Mouse (Mus musculus): ENCODE data around the gene Fbxl21. TPM values are rescaled to one million over a fixed set of nuclear protein-coding genes. Genes with fewer than 3 reads are reported as not detected.

Gene Fbxl21
- polyA plus RNA-seq, 1 experiment: not detected

DNA sequence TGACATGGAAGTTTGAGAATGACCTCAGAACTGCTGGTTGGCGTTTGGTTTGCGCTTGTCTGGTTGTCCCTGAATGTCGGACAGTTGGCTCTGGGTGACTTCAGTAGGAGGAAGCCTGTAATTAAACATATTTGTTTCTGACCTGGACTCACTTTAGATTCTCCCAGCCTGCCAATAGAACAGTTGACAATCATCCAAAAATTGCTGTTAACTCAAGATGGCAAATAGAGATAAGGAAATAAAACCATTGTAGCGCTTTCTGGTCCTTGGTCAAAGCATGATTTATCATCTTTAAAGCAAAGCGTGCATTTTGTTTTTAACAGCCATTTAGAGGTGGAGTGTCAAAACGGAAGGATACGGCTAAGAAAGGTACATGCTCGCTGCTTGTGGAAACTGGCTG is 49.4 kb downstream of the Fbxl21 start:
- Histone ChIP-seq H3K36me3 (replicated peaks; ENCODE audit: low read length) (no peaks in the 10 kb centered on the region), H3K27me3 (replicated peaks) (peaks cover 7% of the 10 kb centered on the region), H3K4me3 (replicated peaks) (no peak overlapping the region), H3K9me3 (no peaks in the 10 kb centered on the region), H3K4me1 (no peaks in the 10 kb centered on the region; the same call in 1 of the 2 replicates)
- no peak for TF ChIP-seq FLI1 (IDR thresholded peaks at IDR 0.05; ENCODE audit: low read length)
- TF ChIP-seq GATA1 (IDR thresholded peaks at IDR 0.05; ENCODE audit: borderline replicate concordance, low read length): no peak

DNA sequence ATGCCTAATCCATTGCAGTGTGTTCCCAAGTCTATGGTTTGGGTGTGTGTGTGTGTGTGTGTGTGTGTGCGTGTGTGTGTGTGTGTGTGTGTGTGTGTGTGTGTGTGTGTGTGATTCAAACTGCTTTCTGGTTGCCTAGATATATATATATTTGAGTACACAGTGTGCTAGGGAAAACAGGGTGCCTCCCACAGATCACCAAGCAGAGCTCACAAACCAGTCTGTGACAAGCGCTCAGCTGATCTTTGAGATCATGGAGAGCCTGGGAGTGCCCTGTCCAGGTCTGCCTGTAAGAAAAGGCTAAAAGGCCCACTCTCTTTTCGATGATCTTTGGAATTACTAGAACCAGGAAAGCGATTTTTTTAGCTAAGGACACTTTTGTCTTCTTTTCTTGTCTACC is 52.8 kb downstream of the Fbxl21 start:
- Histone ChIP-seq H3K27me3 (replicated peaks) (peaks cover 9% of the 10 kb centered on the region), H3K4me3 (replicated peaks) (no peak overlapping the region), H3K9me3 (no peaks in the 10 kb centered on the region; the same call in 1 of the 2 replicates), H3K4me1 (no peaks in the 10 kb centered on the region; the same call in 1 of the 2 replicates), H3K36me3 (replicated peaks; ENCODE audit: low read length) (no peaks in the 10 kb centered on the region)
- TF ChIP-seq FLI1 (IDR thresholded peaks at IDR 0.05; ENCODE audit: low read length) (no peak), GATA1 (IDR thresholded peaks at IDR 0.05; ENCODE audit: borderline replicate concordance, low read length) (no peak)

DNA sequence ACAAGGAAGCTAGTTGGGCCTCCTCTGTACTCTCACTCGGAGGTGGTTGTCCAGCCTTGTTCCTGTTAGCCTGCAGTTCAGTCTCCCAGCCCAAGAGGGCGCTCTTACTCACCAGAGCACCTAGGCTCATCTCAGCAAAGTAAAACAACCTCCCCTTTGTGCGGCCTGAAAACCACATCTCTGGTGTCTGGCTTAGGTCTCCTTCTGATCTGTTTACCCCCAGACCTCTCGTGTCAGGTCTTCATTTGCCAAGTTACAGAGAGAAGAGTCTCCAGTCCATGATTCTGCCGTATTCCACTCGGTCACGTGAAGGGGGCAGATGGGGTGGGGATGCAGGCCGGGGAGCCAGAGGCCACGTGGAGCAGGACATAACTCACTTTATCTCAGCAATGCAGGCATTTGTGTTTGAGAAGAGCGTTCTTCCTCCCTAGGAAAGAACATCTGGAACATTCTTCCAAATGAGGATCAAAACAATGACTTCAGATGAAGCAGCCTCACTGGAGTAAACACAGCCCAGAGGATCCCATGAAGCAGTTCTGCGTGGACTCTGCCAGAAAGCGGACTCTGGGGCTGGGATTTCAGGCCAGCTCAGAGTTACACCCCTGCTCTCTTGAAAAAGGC is 53.5 kb downstream of the Fbxl21 start:
- no peaks in the 10 kb centered on the region for H3K36me3 ChIP-seq (replicated peaks; ENCODE audit: low read length)
- TF ChIP-seq FLI1 (IDR thresholded peaks at IDR 0.05; ENCODE audit: low read length): no peak
- TF ChIP-seq GATA1 (IDR thresholded peaks at IDR 0.05; ENCODE audit: borderline replicate concordance, low read length): no peak
- no peak overlapping the region for H3K4me3 ChIP-seq (replicated peaks)
- no peaks in the 10 kb centered on the region; the same call in 1 of the 2 replicates for H3K4me1 ChIP-seq
- peaks cover 9% of the 10 kb centered on the region for H3K27me3 ChIP-seq (replicated peaks)
- no peaks in the 10 kb centered on the region; the same call in 1 of the 2 replicates for H3K9me3 ChIP-seq

DNA sequence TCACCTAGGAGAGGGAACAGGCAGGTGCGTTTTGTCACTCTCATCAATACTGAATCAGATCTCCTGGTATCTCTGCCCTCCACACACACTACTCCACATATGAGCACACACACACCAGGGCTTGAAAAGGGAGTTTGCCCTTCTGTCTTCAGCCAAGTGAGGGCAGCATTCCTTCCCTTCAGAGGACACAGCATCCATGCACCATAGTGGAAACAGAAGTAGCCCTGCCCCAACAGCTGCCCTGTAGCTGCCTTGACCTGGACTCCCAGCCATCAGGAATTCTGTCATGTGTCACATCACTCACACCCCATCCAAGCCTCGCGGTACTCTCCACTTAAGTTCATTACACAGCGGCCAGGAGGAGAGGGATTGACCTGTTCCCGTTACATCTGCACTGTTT is 55.8 kb downstream of the Fbxl21 start:
- H3K4me1 ChIP-seq: peaks cover 4% of the 10 kb centered on the region; the same call in 1 of the 2 replicates
- H3K27me3 ChIP-seq (replicated peaks): peaks cover 5% of the 10 kb centered on the region

DNA sequence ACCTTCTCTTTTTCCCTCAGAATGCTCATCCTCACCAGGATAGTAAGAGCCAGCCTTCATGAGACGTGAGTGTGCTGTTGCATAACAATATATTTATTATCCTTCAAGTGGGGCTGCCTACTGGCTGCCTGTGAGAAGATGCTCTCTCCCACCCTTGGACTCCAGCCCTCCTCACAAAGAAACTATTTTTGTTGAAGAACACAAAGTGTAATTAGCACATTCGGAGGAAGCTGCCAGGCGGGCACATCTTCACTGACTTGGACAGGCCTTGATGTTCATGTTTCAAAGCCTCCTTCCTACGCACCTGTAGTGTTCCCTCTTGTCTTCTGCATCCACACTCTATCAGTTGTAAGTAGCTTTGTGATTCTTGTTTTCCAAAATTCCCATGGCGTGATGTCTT is 58.2 kb downstream of the Fbxl21 start:
- peaks cover 4% of the 10 kb centered on the region; the same call in 1 of the 2 replicates for H3K4me1 ChIP-seq
- TF ChIP-seq GATA1 (IDR thresholded peaks at IDR 0.05; ENCODE audit: borderline replicate concordance, low read length) (no peak), FLI1 (IDR thresholded peaks at IDR 0.05; ENCODE audit: low read length) (no peak)
- no peaks in the 10 kb centered on the region; the same call in 1 of the 2 replicates for H3K9me3 ChIP-seq

More for the DNA sequence above, 55.8 kb downstream of the Fbxl21 start:
- Histone ChIP-seq H3K4me3 (replicated peaks) (no peak overlapping the region), H3K36me3 (replicated peaks; ENCODE audit: low read length) (no peaks in the 10 kb centered on the region), H3K9me3 (no peaks in the 10 kb centered on the region; the same call in 1 of the 2 replicates)
- TF ChIP-seq FLI1 (IDR thresholded peaks at IDR 0.05; ENCODE audit: low read length) (no peak), GATA1 (IDR thresholded peaks at IDR 0.05; ENCODE audit: borderline replicate concordance, low read length) (no peak)

DNA sequence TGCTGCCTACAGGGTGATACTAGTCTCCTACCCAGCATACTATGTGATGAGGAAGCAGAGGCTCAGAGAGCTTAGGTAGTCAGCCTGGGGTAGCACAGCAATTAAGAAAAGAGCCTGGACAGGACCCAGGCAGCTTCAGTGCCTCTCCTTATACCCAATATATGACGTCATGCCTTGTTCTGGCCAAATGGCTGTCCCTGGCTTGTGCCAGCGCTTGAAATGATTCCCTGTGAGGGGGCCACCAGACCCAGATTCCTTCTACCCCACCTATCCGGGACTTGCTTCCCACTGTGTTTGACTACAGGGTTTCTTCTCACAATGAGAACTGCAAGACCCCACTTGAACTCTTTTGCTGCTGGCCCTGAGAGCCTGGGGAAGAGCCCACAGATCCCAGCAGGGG is 59.2 kb downstream of the Fbxl21 start:
- TF ChIP-seq FLI1 (IDR thresholded peaks at IDR 0.05; ENCODE audit: low read length): no peak
- no peak overlapping the region for H3K4me3 ChIP-seq (replicated peaks)
- peaks cover 4% of the 10 kb centered on the region for H3K27me3 ChIP-seq (replicated peaks)
- H3K9me3 ChIP-seq: no peaks in the 10 kb centered on the region; the same call in 1 of the 2 replicates
- H3K4me1 ChIP-seq: peaks cover 4% of the 10 kb centered on the region; the same call in 1 of the 2 replicates
- H3K36me3 ChIP-seq (replicated peaks; ENCODE audit: low read length): no peaks in the 10 kb centered on the region

More for the DNA sequence above, 58.2 kb downstream of the Fbxl21 start:
- peaks cover 4% of the 10 kb centered on the region for H3K27me3 ChIP-seq (replicated peaks)
- H3K36me3 ChIP-seq (replicated peaks; ENCODE audit: low read length): no peaks in the 10 kb centered on the region
- no peak overlapping the region for H3K4me3 ChIP-seq (replicated peaks)

DNA sequence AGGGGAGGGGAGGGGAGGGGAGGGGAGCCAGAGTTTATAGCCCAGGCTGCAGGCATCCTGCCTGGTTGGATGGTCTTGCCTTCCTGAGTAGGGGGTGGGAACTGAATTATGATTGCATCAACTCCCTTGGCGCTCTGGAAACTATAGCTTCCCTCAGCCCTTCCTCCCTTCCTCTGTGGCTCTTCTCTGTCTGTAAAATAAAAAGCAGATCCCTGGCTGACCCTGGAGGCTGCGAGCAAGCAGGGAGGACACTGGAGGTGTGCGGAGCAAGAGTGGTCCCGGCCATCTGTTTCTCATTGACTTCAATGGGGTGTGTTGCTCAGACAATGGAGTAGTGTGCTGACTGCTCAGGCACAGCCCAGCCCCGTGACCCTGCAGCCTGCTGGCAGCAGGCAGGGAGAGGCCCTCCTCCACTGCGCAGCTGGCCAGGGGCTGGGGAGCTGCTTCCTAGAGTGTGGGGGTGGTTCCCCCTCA is 59.7 kb downstream of the Fbxl21 start:
- peaks cover 4% of the 10 kb centered on the region; the same call in 1 of the 2 replicates for H3K4me1 ChIP-seq
- H3K9me3 ChIP-seq: no peaks in the 10 kb centered on the region; the same call in 1 of the 2 replicates
- peaks cover 4% of the 10 kb centered on the region for H3K27me3 ChIP-seq (replicated peaks)
- no peak for TF ChIP-seq GATA1 (IDR thresholded peaks at IDR 0.05; ENCODE audit: borderline replicate concordance, low read length)
- no peak for TF ChIP-seq FLI1 (IDR thresholded peaks at IDR 0.05; ENCODE audit: low read length)
- H3K36me3 ChIP-seq (replicated peaks; ENCODE audit: low read length): no peaks in the 10 kb centered on the region
- no peak overlapping the region for H3K4me3 ChIP-seq (replicated peaks)

DNA sequence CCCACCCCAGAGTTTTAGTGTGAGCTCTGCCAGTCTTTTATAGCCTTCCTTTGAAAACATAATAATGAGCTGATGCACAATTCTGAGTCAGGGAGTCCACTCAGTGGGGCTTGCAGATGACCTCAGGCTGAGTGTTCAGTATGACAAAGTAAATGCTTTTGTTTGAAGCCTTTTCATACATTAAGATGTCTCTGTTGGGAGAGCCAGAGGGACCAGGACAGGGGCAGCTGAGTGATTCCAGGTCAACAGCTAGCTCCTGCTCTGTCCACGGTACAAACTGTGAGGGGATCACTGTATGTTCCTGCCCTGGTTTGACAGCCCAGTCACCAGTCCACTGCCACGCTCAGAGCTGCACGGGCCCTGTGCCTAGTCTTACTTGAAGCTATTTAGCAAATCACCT is 60.4 kb downstream of the Fbxl21 start:
- Histone ChIP-seq H3K36me3 (replicated peaks; ENCODE audit: low read length) (no peaks in the 10 kb centered on the region), H3K9me3 (no peaks in the 10 kb centered on the region; the same call in 1 of the 2 replicates), H3K27me3 (replicated peaks) (peaks cover 4% of the 10 kb centered on the region), H3K4me1 (peaks cover 4% of the 10 kb centered on the region; the same call in 1 of the 2 replicates), H3K4me3 (replicated peaks) (no peak overlapping the region)
- TF ChIP-seq FLI1 (IDR thresholded peaks at IDR 0.05; ENCODE audit: low read length) (no peak), GATA1 (IDR thresholded peaks at IDR 0.05; ENCODE audit: borderline replicate concordance, low read length) (no peak)

DNA sequence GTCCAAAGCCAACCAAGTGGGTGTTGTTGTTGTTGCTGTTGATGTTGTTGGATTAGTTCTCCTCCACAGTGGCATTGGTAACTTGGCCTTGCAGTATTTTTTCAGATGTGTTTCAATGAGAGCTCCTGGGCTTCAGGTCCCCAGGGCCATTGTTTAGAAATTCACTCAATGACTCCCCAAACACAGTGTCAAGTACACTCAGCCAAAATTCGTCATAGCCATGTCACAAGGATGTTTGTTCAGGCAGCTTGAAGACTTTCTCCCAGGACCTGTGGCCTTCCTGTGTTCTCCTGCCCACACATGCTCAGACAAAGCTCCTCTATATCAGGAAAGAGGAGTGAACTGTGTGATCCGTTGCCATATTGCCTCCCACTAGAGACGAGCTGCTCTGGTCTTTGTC is 63.8 kb downstream of the Fbxl21 start:
- Histone ChIP-seq H3K4me3 (replicated peaks) (no peak overlapping the region), H3K36me3 (replicated peaks; ENCODE audit: low read length) (no peaks in the 10 kb centered on the region), H3K9me3 (no peaks in the 10 kb centered on the region), H3K27me3 (replicated peaks) (peaks cover 4% of the 10 kb centered on the region), H3K4me1 (peaks cover 4% of the 10 kb centered on the region; the same call in 1 of the 2 replicates)
- TF ChIP-seq FLI1 (IDR thresholded peaks at IDR 0.05; ENCODE audit: low read length) (no peak), GATA1 (IDR thresholded peaks at IDR 0.05; ENCODE audit: borderline replicate concordance, low read length) (no peak)

Other genes starting within 250 kb of the Fbxl21 start
- gene Cxcl14, start 225.9 kb upstream of the Fbxl21 start, polyA plus RNA-seq (2012; ENCODE audit: insufficient read depth, low replicate concordance): 1.7 TPM in 1 of 2 replicates, not detected in the other
- not detected in 2 replicates for gene Gm3045, start 95.9 kb upstream of the Fbxl21 start, polyA plus RNA-seq (2012; ENCODE audit: insufficient read depth, low replicate concordance)
- gene Slc25a48, start 84.1 kb upstream of the Fbxl21 start, polyA plus RNA-seq (2012; ENCODE audit: insufficient read depth, low replicate concordance): not detected in 2 replicates
- not detected in 2 replicates for gene Il9, start 40.2 kb upstream of the Fbxl21 start, polyA plus RNA-seq (2012; ENCODE audit: insufficient read depth, low replicate concordance)
- not detected in 2 replicates for gene Lect2, start 26.0 kb downstream of the Fbxl21 start, polyA plus RNA-seq (2012; ENCODE audit: insufficient read depth, low replicate concordance)
- gene Tgfbi, start 87.1 kb downstream of the Fbxl21 start, polyA plus RNA-seq (2012; ENCODE audit: insufficient read depth, low replicate concordance): 7.2 TPM in 1 of 2 replicates, not detected in the other
- 0.86 TPM in 1 of 2 replicates, not detected in the other for gene Smad5, start 180.5 kb downstream of the Fbxl21 start, polyA plus RNA-seq (2012; ENCODE audit: insufficient read depth, low replicate concordance)
- not detected in 2 replicates for gene Gm45623, start 231.4 kb downstream of the Fbxl21 start, polyA plus RNA-seq (2012; ENCODE audit: insufficient read depth, low replicate concordance)